Mouse (Mus musculus): ENCODE measurements at regions not wholly inside any gene's neighbourhood (a gene's known extent, or its start where the extent isn't known, plus 50 kb on each side); places are given as distances from the start of the nearest gene placed in this dataset.
A peak's percentile ranks its signal among the peaks of the same experiment; 100 is the strongest.

DNA sequence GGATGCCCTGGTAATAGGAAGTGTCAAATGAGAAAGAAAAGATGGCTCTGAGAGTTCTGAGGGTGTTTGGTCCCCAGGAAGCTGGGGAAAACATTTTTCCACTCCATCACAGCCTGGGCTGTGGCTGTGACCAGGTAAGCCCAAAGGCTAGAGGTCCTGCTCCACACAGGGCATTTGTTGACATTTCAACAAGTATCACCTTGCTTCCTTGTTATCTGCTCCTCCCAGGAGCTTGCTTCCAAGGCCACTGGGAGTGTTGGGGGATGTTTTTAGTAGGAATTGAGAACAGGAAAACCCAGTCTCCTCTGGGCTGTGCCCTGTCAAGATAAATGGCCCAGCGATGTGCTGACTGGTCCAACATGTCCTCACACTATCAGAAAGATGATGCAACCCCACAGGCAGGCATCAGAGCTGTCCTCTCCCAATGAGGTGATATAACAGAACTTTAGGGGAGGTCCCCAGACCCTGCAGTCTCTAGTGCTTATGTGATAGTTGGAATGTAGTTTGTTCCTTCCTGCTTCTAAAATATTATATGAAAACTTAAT is 137.1 kb downstream of the Ets2 start:
- no peak for DNase-seq

- no peak for DNase-seq
Observed at GRCm38 (mm10) chr16:95838478-95838846, 136.6 kb downstream of the Ets2 start.

DNA sequence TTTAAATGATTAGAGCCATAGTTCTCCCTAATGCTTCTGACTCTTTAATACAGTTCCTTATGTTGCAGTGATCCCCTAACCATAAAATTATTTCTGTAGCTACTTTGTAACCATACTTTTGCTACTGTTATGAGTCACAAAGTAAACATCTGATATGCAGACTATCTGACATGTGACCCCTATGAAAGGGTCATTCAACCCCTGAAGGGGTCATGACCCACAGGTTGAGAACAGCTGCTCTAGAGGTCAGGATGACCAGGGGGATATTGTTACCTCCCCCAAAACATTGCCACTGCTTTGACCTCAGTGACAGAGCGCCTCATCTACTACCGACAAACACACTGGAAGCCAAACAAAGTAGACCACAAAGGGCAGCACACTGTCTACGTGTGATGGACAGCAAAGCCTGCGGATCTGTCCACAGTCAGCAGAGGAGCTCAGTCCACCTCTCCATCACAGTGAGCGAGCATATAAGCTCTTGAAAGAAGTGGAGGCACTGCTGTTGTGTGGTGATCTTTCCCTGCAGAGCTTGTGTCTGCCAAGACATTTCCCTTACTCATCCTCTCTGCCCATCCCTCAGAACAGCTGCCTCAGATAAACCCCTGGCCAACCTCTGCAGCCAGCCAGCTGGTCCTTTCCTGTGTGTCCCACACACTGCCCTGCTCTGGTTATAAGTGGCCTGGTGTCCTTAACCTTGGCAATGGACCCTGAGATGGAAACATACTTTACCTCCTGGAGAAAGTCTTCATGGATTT is 136.0 kb downstream of the Ets2 start:
- DNase-seq: no peak

DNA sequence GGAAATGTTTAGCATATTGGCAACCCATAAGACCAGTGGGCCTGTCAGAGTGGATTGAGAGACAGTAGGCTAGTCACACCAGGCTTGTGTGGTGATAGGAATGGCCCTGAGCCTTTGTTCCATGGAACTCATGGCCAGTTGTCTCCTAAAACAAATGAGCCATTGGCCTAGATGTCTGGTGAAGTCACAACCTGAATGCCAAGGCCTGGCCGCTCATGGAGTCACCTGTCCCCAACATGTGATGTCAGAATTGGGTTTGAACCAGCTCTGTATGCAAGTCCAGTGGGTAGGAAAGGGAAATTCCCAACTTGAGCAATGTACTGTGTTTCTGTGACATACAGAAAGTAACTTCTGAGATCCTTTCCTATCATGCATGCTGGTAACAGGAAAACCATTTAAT is 134.1 kb downstream of the Ets2 start:
- DNase-seq: no peak

DNA sequence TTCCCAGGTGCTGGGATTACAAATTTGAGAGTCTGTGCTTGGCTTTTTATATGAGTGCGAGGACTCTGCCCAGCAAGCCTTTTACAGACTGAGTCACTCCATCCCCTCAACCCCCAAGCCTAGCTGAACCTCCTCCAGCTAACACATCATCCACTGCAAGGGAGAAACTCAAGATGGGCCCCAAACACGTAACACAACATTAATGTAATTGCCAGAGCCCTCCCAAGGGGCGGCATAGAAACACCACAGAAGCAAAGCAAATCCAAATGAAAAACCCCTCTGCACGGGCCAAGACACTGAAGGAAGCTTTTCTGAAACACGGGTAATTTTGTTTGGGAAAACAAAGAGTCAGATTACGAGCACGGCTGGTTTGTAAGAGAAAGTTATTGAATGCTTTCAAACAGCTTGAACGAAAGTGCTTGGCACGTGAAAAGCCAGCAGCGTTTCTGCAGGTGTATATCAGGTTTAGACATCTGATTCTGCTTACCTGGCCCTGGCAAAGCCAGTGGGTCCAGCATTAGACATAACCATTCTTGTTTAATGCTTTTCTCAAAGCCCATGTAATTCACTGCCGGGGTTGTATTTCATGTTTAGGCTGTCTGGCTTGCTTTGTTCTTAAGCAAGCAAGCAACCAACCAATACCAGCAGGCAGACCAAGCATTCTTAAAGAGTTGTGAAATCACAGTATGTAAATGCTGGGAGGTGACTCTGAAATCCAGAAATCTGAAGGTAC is 132.8 kb downstream of the Ets2 start:
- no peak for DNase-seq

DNA sequence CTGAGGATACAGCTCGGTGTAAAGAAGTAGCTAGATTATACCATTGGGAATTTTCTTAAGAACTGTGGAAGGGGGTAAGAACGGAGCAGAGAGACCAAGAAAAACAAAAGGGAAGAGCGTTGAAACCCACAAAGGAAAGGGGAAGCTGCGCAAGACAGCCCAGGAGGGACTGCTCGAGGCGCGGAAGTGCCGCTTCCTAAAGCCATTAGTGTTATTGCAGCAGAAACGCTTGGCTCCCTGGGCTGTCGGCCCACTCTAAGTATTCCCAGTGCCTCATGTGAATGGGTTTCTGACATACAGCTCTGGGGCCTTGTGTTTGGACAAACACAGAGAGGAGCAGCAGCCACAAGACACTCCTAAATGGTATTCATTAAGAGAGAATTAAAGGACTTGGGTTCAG is 131.6 kb downstream of the Ets2 start:
- DNase-seq: no peak

GRCm38 (mm10) chr16:95832346-95832739 is 130.5 kb downstream of the Ets2 start:
- DNase-seq: no peak

GRCm38 (mm10) chr16:95831566-95832345 is 129.9 kb downstream of the Ets2 start:
- peak; percentile 46 to 68 for DNase-seq

- DNase-seq: no peak
Observed at GRCm38 (mm10) chr16:95827402-95827737, 125.5 kb downstream of the Ets2 start.

- DNase-seq: no peak
Observed at GRCm38 (mm10) chr16:95826681-95827401, 125.0 kb downstream of the Ets2 start.

GRCm38 (mm10) chr16:95825723-95826122 is 123.8 kb downstream of the Ets2 start:
- DNase-seq: no peak

DNA sequence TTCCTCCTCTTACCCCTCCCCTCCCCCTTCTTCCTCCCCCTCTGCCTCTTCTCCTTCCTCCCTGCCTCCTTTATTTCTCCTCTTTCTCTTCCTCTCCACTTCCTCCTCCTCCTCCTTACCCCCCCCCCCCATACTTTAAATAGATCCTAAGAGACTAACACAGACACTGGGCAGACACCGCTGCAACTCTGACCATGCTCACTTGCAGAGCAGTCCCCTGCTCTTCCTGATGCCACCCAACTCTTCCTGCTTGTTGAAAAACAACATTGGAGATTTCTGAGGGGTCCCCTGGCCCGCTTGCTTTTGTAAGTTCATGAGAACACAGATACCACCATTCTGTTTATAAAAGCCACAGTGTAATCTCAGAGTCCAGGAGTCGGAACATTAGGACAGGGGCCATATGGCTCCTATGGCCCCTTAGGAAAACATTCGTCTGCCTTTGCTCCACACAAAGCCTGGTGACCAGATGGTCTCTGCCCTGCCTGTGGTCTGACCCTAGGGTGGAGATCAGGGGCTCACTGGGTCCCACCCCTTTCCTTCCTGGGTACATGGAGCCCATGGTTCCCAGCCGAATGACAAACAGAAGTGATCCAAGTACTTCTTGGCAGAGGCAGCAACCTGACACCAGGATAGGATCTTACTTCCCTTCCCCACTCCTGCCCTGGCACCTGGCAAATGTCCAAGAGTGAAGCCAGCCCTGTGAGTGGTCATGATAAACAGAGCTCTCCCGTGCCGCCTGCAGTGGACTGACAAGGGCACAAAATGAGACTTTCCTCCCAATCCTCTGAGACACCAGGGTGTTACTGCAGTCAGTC is 123.1 kb downstream of the Ets2 start:
- peak; percentile 83 to 90 for DNase-seq

DNA sequence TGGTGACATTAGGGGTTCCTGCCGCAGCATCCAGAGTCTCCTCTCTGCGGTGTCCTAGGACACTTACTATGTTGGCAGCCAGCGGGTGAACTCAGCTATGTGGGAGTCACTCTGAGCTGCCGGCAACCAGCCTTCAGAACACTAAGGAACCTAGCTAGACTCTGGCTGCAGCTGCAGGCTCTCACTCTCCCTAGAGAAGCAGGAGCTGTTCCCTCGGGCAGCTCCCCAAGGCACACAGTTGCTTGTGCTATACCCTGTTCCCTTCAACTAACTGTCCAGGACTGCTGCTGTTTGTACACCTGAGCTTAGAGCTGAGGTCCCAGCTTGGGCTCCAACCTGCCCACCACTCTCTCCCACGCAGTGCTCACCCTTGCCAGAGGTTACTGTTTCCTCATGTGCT is 121.9 kb downstream of the Ets2 start:
- DNase-seq: no peak

DNA sequence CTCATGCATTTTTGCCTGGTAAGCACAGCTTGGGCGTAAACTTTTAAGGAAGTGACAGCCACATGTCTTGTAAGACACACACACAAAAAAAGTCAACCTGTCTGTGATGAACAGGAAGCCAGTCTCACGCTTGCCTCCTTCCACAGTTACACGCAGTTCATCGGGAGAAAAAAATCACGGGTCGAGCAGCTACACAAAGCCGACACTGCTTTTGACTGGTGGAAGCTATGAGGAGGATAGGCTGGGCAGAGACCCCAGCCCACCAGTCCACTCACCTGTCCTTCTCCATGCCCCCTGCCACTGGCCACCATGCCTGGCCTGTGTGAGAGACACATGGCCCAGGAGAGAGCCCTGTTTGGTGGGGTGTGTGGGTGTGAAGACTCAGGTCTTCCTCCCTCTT is 119.2 kb downstream of the Ets2 start:
- DNase-seq: no peak

DNA sequence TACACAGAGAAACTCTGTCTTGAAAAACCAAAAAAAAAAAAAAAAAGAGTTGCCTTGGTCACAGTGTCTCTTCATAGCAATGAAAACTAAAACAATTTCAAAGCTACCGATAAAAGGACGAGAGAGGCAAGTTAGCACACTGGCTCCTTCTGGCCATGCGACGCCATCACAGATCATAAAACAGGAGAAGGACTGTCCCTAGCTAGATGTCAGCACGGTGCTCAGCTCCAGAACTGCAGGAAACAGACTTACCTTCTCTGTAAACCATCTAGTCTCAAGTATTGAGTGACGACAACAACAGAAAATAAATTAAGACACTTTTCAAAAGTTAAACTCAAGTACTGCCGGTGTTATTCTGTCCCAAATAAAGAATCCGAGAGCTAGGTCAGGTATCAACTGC is 118.7 kb downstream of the Ets2 start:
- DNase-seq: no peak

DNA sequence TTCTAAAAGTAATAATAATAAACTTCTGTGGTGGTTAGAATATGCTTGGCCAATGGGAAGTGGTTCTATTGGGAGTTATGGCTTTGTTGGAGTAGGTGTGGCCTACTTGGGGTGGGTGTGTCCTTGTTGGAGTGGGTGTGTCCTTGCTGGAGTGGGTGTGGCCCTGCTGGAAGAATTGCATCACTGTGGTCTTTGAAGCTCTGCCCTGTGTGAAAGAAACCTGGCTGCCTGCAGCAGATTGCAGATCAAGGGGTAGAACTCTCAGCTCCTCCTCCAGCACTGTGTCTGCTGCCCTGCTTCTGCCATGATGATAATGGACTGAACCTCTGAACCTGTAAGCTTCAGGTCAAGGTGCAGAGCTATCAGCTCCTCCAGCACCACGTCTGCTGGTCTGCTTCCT is 118.1 kb downstream of the Ets2 start:
- no peak for DNase-seq

- DNase-seq: no peak
Observed at GRCm38 (mm10) chr16:95815966-95816365, 114.1 kb downstream of the Ets2 start.

GRCm38 (mm10) chr16:95815206-95815731 is 113.4 kb downstream of the Ets2 start:
- DNase-seq: no peak

- peak; percentile 68 to 82 for DNase-seq
Observed at GRCm38 (mm10) chr16:95814513-95815118, 112.7 kb downstream of the Ets2 start.

- peak; percentile 30 to 64 for DNase-seq
Observed at GRCm38 (mm10) chr16:95811092-95811491, 109.2 kb downstream of the Ets2 start.

Data from lung, adult 18-20 months (tissue).